Mouse (Mus musculus) monocyte, adult 2 months (primary cell): ENCODE data around the gene Rnase1.
"Not testable (repeated sequence)": the region's sequence is repeated elsewhere in the genome, so short reads cannot be mapped to it uniquely, and the experiment has no call there.

ENCODE experiments used
- DNase-seq, 2 experiments: peaks; one replicate each; pipeline ENCODE4 v3.0.0; 2022; ENCODE audit warnings: low spot score in 2 of 2, low read depth in 1 of 2

Gene Rnase1

DNA sequence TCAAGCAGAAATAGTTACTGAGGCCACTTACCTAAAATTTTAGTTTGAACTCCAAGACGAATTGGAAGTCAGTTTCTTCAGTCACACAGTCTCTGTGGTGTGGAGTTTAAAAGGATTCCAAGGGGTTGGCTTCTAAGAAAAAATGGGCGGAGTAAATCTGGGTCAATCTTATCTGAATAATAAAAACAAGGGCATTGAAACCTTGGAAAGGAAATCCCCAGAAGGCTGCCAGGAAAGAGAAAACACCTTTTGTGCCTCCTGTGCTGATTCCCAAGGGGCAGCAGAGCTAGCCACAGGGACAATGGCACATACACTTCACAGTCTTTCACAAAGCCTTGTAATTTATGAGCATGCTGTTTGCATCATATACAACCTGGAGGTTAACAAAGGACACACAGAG, at the start of gene Rnase1:
Rnase1 (minus strand) TSS at position 101 of the 400 bp plus-strand sequence.
- no peak for DNase-seq

DNA sequence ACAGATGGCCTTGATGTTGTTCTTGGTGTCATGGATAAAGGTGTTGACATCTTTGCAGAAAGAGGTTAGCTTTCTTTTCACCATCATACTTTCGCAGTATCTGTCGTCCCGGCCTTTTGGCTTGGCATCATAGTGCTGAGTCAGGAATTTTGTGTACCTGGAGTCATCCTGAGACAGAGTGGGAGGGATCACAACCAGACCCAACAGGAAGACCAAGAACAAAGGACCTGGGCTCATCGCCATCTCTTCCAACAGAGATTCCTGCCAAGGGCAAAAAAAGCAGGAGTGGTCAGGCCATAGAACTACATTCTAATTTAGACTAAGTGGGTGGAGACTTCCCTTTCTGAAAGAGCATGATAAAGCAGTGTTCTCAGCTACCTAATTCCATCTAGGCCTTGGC, 49.1 kb upstream of the Rnase1 start:
- no peak for DNase-seq

DNA sequence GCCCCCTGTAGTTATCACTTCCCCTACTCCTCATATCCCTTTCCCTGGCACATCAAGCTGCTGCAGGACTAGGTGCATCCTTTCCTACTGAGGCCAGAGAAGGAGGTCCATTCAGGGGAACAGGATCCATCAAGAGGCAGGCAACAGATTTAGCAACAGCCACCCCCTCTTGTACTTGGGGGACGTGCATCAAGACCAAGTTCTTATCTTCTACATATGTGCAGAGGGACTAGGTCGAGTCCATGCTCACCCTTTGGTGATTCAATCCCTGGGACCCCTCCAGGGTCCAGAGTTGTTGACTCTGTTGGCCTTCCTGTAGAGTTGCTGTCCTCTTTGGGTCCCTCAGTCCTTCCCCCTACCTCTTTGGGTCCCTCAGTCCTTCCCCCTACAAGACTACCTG, 34.5 kb upstream of the Rnase1 start:
- DNase-seq, result not testable (repeated sequence)

DNA sequence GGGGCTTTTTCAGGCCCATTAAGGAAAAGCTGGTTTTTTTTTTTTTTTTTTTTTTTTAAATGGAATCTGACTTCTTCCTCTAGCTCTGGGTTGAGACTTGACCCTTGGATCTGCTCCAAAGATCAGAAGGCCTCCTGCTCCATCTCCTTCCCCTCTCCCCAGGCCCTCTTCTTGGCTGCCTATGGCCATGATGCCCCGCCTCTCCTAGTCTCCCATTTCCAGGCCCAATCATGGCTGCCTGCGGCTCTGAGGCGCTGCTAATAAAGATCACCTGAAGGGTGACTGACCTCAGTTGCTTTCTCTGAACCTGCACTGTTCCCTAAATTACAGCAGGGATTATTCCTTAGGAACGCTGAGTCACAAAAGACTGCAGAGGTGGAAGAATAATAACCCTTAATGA, 27.3 kb upstream of the Rnase1 start:
- no peak for DNase-seq

DNA sequence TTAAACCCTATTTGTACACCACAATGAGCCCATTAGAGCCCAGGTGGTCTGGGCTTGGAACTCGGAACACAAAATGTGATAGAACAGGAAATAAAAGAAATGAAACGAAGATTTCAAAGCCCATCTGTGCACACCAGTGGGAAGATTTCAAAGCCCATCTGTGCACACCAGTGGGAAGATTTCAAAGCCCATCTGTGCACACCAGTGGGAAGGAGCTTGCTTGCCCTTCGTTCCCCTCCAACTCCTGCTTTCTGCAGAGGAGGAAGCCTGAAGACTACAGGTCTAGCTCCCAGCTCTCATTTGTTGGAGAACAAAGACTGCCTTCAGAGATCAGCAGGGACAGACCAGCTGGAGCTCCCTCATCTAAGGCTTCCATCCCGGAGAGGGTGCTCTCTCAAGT, 26.4 kb upstream of the Rnase1 start:
- not testable (repeated sequence) for DNase-seq

DNA sequence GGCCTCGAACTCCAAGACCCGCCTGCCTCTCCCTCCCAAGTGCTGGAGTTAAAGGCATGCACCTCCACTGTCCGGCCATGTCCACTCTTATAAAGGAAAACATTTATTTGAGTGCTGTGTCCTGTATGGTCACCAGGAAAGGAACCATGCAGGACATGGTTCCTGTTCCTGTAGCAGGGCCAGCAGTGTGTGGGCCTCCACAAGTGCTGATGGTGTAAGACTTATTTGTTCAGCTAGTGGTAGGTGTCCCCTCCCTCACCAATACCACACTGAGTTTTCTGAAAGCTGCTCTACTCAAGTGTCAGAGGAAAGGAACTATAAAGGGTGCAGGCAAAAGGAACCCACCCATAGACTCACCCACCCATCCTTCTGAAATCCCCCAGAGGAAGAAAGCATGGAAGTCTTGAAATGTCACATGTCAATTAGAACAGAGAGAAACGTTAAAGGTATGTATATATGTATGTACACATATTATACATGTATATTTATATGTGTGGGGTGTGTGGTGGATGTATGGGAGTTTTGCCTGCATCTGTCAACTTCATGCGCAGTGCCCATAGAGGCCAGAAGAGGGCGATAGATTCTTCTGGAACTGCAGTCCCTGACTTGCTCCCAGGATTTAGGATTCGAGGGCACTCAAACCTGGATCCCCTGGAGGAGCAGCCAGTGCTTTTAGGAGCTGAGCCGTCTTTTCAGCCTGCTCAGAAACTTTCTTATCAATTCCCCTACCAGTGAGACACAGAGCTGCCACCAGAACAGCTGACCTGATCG, 25.7 kb upstream of the Rnase1 start:
- not testable (repeated sequence) for DNase-seq

DNA sequence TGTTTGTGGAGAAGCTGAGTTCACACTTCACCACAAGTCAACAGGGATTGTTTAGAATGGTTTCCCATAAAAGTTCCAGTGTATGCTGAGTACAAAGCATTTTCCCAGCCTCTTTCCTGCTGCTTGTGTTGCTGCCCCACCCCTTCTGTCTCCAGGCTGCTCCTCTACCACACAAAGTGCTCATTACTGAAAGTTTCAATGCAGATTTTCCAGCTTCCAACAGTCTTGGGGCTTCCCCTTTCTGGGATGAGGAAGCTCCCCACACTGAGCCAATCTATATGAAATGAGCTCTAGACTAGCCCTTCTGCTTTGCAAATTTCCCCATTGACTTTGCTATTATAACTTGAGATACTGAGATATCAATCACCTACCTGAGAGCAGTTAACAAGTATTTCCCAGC, 19.5 kb upstream of the Rnase1 start:
- no peak for DNase-seq

DNA sequence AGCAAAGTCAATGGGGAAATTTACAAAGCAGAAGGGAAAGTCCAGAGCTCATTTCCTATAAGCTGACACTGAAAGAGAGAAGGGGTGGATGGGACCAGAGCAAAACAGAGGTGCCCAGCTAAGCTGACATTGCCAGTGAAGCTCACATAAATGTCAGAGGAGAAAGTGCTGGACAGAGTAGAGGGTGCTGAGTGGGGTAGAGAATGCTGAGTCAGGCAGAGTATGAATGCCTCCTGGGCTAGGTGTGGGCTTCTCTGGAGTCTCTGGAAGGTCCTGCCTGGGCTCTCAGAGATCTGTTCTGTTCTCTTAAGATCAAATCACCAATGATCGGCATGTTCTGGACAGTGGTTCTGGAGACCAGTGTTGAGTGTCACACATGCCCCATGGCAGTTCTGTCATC, 18.9 kb upstream of the Rnase1 start:
- DNase-seq, result no peak

DNA sequence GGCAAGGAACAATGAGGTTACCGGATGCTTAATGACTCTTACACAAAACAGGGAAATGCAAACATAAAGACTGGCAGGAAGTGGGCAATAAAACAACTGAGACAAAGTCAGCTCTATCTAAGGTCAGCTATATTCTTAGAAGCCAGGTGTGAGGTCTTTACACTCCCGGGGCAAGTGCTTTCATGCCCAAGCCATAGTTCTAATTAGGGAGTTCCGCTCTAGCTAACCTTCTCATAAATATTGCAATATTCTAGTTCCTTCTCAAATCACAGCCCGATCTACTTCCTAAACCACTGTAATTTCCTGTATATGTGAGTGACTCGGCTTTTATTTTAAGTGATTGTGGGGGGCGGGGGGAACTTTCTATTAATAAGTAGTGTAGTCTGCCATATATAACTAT, 16.7 kb upstream of the Rnase1 start:
- DNase-seq, result not testable (repeated sequence)

DNA sequence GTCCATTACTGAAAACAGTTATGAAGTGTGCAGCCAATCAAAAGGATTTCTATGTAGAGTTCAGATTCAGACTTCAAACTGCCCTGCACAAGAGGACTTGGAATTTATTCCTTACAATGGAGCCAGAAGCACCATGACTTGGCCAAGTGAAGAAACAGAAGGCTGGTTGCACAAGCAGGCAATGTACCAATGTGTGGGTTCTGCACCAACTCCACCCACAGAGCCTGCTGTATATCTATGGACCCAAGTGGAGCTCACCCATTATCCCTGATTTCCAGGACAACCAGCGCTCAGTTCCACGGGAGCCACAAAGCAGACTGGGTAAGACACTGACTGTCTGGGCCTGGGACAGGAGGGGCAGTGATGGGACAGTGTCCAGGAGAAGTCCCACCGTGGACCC, 15.4 kb upstream of the Rnase1 start, which contains the start of gene Rnase2b:
Rnase2b (plus strand) TSS at position 285 of the 400 bp plus-strand sequence.
- DNase-seq, result not testable (repeated sequence)

DNA sequence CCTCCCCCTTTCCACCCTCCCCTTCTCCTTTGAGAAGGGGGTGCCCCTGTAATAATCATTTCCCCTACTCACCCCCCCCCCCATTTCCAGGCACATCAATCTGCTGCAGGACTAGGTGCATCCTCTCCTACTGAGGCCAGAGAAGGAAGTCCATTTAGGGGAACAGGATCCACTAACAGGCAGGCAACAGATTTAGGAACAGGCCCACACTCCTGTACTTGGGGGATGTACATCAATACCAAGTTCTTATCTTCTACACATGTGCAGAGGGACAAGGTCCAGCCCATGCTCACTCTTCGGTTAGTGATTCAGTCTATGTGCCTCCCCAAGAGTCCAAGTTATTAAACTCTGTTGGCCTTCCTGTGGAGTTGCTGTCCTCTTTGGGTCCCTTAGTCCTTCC, 10.5 kb upstream of the Rnase1 start:
- no peak for DNase-seq

DNA sequence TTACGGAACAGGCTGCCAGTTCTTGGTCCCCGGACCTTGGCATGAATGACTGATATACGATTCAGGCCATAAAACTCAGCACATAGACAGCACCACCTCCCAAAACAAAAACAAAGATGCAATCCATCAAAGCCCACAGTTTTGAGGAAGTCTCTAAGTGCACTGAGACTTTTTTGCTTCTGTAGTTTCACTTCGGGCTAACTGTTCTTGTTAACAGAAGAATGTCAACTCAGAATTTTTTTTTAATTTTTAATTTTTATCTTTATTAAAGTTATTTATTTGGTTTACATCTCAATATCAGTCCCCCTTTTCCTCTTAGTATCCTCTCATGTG, 10.1 kb upstream of the Rnase1 start:
- no peak for DNase-seq

DNA sequence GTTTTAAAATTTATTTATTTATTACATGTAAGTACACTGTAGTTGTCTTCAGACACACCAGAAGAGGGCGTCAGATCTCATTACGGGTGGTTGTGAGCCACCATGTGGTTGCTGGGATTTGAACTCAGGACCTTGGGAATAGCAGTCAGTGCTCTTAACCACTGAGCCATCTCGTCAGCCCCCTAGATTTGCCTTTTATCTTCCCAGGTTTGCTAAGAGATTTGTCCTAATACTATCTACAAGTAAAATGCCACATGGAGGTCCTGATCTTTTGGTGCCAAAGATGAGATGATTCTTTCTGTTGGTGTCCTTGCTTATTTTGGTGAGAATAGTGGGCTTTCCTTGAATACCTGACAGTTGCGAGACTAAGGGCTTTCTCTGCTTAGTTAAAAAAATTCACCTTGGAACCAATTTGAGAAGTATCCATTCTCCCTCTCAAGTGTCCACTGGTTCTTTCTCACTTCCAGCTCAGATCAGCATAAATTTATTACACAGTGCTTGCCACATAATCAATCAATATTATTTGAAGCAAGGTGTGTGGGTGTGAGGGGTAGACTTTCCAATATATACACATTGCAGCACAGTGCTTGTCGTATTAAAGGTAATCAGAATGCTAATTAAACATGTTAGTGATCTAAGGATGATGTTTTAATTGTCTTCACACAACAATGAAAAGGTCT, 9.6 kb upstream of the Rnase1 start:
- DNase-seq, result no peak

DNA sequence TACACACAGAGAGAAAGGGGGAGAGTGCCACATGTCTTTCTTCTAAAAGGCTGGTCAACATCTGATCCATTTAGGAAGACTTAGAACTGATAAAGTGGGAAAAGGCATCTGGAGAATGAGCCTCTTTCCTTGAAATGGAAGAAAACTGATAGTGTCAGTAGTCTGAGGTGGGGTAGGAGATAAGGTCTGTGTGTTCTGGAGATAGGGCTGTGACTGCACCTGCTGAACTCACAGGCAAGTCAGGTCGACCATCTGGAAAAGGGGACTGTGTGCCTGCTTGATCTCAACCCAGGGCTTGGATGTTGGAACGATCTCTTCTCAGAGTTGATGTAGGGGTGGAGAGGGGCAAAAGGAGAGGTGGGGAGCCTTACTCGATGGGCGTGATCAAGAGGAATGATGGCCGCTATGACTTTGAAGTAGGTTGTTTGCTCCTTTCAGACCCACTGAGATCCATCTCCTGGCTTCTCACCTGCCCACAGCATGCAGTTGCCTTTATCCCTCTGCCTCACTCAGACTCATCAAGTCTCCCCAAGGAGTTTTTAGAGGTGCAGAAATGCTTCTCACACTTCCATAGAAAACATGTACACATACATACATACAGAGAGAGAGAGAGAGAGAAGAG, 5.8 kb upstream of the Rnase1 start:
- DNase-seq, result no peak

DNA sequence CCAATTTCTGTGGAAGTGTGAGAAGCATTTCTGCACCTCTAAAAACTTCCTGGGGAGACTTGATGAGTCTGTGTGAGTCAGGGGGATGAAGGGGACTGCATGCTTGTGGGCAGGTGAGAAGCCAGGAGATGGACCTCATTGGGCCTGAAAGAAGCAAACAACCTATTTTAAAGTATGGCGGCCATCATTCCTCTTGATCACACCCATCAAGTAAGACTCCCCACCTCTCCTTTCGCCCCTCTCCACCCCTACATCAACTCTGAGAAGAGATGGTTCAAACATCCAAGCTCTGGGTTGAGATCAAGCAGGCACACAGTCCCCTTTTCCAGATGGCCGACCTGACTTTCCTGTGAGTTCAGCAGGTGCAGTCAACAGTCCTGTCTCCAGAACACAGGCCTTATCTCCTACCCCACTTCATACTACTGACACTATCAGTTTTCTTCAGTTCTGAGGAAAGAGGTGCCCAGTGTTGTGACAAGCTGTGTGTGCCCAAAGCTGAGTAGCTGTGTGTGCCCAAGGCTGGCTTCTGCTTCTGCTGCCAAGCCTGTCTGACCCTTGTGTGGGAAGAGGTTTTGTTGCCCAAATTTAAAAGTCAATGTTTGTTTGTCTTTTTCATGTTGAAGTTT, 3.7 kb upstream of the Rnase1 start:
- no peak for DNase-seq

DNA sequence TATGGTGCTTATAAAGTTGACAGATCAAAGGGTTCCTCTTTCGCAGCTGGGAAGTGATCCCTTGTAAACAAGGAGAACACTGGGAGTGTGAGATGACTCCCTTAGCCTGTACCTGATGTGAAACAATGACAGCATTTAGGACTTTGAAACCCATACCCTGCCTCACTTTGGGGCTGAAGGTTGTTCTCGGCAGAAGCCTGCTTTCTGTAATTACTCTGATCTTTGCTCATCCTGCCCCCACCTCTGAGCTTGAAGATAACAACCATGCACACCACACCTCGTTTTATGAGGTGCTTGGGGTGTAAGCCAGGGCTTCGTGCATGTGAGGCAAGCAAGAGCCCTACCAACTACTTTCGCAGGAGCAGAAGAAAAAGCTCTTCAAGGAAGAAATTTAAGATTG, 2.6 kb upstream of the Rnase1 start:
- DNase-seq, result no peak

DNA sequence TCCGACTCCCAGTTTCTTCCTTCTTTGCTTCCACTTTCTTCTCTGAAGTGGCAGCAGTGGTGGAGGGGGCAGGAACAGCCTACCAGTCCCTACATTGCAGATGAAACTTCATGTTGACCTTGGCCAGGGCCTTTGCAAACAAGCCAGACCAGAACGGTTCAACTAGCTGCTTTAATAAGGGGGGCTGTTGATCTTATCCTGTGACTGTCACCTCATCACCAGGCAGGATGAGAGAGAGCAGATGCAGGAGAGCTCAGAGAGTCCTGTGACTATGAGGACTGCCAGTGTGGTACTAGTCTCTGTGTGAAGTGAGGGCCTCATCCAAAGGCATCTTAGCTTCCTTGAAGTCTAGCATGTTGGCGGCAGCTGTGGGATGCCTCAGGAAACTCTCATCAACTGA, 1.4 kb upstream of the Rnase1 start:
- no peak for DNase-seq

DNA sequence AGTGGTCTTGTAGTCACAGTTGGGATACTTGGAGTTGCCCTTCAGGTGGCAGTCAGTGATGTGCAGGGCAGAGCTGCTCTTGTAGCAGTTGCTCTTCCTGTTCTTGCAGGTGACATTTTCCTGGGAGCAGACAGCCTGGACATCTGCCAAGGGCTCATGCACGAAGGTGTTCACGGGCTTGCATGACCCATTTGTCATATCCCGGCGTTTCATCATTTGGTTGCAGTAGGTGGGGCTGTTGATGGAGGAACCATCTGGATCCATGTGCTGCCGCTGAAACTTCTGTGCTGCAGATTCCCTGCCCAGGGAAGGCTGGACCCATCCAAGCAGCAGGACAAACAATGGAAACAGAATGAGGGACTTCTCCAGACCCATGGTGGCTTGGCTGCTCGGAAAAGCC, 1.1 kb downstream of the Rnase1 start:
- DNase-seq, result no peak

DNA sequence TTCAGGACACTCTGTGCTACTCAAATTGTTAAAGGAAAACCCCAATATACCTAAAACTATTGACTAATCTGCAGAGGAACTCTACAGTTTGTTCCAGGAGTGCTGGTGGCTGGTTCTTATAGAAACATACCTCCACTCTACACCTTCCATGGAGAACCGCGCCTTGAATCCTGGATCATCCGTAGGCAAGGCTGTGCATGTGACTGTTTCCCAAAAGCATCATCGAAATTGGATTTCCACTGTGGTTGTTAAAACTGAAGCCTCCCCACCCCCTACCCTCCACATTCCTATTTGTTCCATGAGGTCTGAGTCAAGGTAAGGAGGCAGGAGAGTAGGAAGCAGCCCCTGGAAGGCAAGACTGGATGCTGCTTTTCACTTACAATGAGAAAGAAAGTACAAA, 2.1 kb downstream of the Rnase1 start:
- no peak for DNase-seq

DNA sequence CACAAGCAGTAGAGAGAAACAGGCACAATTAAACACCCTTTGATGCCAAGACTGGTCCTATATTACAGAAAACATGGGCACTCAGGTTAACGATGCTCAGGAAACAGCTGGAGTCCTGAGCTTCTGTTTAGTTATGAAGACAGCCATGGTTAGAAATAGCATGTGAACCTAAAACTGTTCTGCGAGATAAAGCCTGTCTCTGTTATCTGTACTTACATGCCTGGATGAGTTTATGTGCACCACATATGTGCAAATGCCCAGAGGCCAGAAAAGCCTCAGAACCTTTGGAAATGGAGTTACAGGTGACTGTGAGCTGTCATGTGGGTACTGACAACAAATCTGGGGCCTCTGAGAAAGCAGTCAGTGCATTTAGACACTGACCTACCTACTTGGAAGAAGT, 2.6 kb downstream of the Rnase1 start:
- no peak for DNase-seq

DNA sequence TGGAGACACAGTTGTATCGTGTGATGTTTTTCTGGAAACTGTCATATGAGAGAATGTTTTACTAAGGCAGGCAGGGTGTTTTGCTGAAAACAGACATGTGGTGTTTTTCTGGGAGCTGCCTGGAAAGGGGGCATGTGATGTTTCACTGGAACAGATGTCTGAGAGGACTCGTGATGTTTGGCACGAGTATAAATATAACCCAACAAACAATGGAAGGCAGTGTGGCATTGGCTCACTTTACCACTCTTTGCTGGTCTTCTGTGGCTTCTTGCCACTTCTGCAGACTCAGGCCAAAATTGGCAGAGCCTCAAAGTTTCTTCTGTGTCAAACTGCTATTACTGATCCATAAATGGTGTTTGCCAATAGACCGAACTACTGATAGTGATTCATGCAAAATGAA, 3.3 kb downstream of the Rnase1 start:
- DNase-seq, result no peak

DNA sequence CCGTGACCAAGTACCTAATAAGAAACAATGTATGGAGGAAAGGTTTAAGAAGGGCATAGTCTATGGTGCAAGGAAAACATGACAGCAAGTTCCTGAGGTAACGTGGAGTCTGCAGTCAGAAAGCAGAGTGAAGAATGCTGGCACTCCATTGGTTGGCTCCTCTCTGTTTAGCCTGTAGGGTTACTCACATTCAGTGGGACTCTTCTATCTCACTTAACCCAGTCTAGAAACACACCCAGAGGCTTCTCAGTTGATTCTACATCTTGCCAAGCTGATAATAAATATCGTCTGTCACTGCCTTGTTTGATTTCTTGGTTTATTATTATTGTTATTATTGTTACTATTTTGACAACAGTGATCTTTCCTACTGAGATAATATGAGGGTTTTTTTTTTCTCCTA, 4.0 kb downstream of the Rnase1 start:
- DNase-seq, result no peak
